Mouse (Mus musculus) embryonic facial prominence, embryonic 15.5 days (tissue): ENCODE measurements around the gene Pheta2. TPM values are rescaled to one million over a fixed set of nuclear protein-coding genes. Genes with fewer than 3 reads are reported as not detected.
"Not testable (repeated sequence)": the region's sequence is repeated elsewhere in the genome, so short reads cannot be mapped to it uniquely, and the experiment has no call there.

Experiments
- ATAC-seq: fragments of 200-750 bp; cut with Nextera tagmentation; 2 replicates; pipeline ENCODE4 v1.8.0; 2017; ENCODE audit warnings: low read depth, moderate TSS enrichment; ENCODE audit not compliant: insufficient number of reproducible peaks, low FRiP score, low TSS enrichment
- H3K27ac ChIP-seq: fragments of 300-500 bp; sonication (generic); replicated peaks from 2 replicates; pipeline ENCODE4 v1.5.1; 2015; ENCODE audit warnings: mild to moderate bottlenecking, inconsistent platforms
- H3K27me3 ChIP-seq: fragments of 300-500 bp; sonication (generic); 2 replicates; pipeline ENCODE4 v1.6.1; 2015; ENCODE audit warnings: inconsistent platforms
- H3K36me3 ChIP-seq: fragments of 300-500 bp; sonication (generic); 2 replicates; pipeline ENCODE4 v1.6.1; 2015; ENCODE audit warnings: mild to moderate bottlenecking, inconsistent platforms
- H3K4me1 ChIP-seq: fragments of 300-500 bp; sonication (generic); 2 replicates; pipeline ENCODE4 v1.6.1; 2015; ENCODE audit warnings: inconsistent platforms
- H3K4me2 ChIP-seq: fragments of 300-500 bp; sonication (generic); replicated peaks from 2 replicates; pipeline ENCODE4 v1.6.1; 2015; ENCODE audit warnings: mild to moderate bottlenecking, inconsistent platforms
- H3K4me3 ChIP-seq: fragments of 300-500 bp; sonication (generic); replicated peaks from 2 replicates; pipeline ENCODE4 v1.5.1; 2015; ENCODE audit warnings: mild to moderate bottlenecking, inconsistent platforms
- H3K9ac ChIP-seq: fragments of 300-500 bp; sonication (generic); 2 replicates; pipeline ENCODE4 v1.6.1; 2015; ENCODE audit warnings: inconsistent platforms
- H3K9me3 ChIP-seq: fragments of 300-500 bp; sonication (generic); replicated peaks from 2 replicates; pipeline ENCODE4 v1.6.1; 2016; ENCODE audit warnings: inconsistent platforms
- WGBS: fragments of 180-500 bp; shearing (Covaris S2); methylation state at CpG from one replicate; pipeline ENCODE4 v1.1.7; 2015; 5-methylcytosine and 5-hydroxymethylcytosine counted together
- polyA plus RNA-seq: library from polyadenylated mRNA; unstranded; fragments of >200 nt; fragmentation: Nextera tagmentation; extraction: Ambion mirVana; gene quantifications from 2 replicates; pipeline ENCODE4 v1.2.1, GENCODE M21; 2015

Pheta2 gene
- polyA plus RNA-seq, 1 experiment from 2014 or later: 23.8 TPM

DNA sequence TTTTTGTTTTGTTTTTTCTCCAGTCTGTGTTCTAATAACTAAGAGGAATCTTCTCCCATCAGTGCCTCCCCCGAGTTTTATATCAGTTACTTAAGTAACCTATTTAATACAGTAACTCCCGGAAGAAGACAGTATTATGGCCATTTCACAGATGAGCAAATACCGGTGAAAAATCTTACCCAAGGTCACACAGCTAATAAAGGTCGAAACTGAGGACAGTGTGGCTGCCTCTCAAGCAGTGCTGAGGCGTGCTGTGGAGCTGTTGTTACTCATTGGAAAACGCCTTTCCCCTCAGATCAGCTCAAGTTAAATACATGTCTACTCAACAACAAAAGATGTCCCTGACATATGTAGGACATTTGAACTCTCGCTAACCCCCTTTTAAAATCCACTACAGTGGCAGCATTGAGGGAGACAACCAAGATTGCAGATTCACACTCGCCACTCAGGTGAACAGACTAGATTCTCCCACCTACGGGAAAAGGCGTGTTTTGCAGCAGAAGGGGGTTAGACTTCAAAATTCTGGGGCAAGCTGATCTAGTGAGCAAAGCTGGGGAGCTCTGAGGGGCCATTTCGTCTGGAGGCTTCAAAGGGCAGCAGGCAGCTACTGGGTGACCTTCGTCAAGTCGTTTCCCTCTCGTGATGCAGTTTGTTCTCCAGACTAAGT is 14.5 kb downstream of the Pheta2 start:
- Histone ChIP-seq H3K4me2 (peak overlapping the region; percentile 86), H3K27me3 (no peaks in the 10 kb centered on the region), H3K36me3 (peaks cover 29% of the 10 kb centered on the region), H3K4me3 (peak overlapping the region; percentile 74), H3K9ac (peak overlapping the region; percentile 82), H3K9me3 (no peaks in the 10 kb centered on the region), H3K4me1 (peaks cover 23% of the 10 kb centered on the region), H3K27ac (peak overlapping the region; percentile 95; the same call in 1 of the 2 replicates)
- ATAC-seq: no peak
- WGBS: 23% methylated on average over 14 of the region's 14 CpGs

- Histone ChIP-seq H3K36me3 (peaks cover 24% of the 10 kb centered on the region), H3K4me2 (peak overlapping the region; percentile 86), H3K27ac (peak overlapping the region; percentile 95), H3K9me3 (no peaks in the 10 kb centered on the region), H3K27me3 (no peaks in the 10 kb centered on the region), H3K4me1 (peaks cover 28% of the 10 kb centered on the region), H3K4me3 (peak overlapping the region; percentile 74), H3K9ac (peak overlapping the region; percentile 82)
- WGBS: under 1% methylated on average over 23 of the region's 23 CpGs
- ATAC-seq: peak; percentile 13; the same call in 1 of the 2 replicates
Observed at GRCm38 (mm10) chr15:82353745-82354113, 15.0 kb downstream of the Pheta2 start.

- Histone ChIP-seq H3K4me2 (peak within 1 kb of the TSS; percentile 86), H3K9ac (peak within 1 kb of the TSS; percentile 82), H3K36me3 (peaks cover 18% of the 10 kb centered on the region), H3K27me3 (no peaks in the 10 kb centered on the region), H3K4me1 (peaks cover 31% of the 10 kb centered on the region), H3K27ac (peak within 1 kb of the TSS; percentile 95), H3K4me3 (peak within 1 kb of the TSS; percentile 74), H3K9me3 (no peaks in the 10 kb centered on the region)
- 1% methylated on average over 57 of the region's 57 CpGs for WGBS
- peak; percentile 99 for ATAC-seq
Observed at GRCm38 (mm10) chr15:82354126-82354945, 15.6 kb downstream of the Pheta2 start, which contains the start of gene Ndufa6. Gene Ndufa6, minus strand, starts transcription at chr15:82354322.

- Histone ChIP-seq H3K4me3 (no peak overlapping the region), H3K27me3 (no peaks in the 10 kb centered on the region), H3K9me3 (no peaks in the 10 kb centered on the region), H3K9ac (no peak overlapping the region), H3K36me3 (no peaks in the 10 kb centered on the region), H3K4me1 (peaks cover 12% of the 10 kb centered on the region; the same call in 1 of the 2 replicates), H3K4me2 (no peak overlapping the region), H3K27ac (peak overlapping the region; percentile 58)
- 51% methylated on average over 22 of the region's 22 CpGs for WGBS
- ATAC-seq: no peak
Observed at GRCm38 (mm10) chr15:82358431-82359260, 19.9 kb downstream of the Pheta2 start.

DNA sequence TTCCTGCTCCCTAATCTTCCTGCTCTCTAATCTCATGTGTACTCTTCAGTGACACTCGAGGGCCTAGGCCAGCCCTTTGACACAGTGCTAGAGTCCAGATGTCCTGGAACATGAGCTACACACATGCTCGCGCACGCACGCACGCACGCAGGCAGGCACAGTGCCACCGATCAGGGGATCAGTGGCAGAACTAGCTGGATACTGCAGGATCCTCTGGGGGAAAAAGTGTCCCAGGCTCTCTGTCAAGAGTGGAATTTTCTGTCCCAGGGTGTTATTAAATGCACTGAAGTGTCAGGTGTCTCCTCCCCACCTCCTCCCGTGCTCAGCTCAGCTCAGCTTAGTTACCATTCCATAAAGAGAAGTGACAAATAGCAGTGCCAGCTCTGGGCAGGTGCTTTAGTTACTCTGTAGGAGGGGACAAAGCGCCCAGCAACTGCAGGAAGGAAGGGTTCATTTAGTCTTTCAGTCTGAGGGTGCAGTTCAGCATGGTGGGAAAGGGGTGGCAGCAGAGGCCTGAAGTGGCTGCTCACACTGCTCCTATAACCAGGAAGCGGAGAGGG is 22.8 kb downstream of the Pheta2 start:
- Histone ChIP-seq H3K4me2 (no peak overlapping the region), H3K27ac (no peak overlapping the region), H3K9me3 (no peaks in the 10 kb centered on the region), H3K9ac (no peak overlapping the region), H3K27me3 (no peaks in the 10 kb centered on the region), H3K4me1 (peaks cover 8% of the 10 kb centered on the region; the same call in 1 of the 2 replicates), H3K4me3 (no peak overlapping the region), H3K36me3 (no peaks in the 10 kb centered on the region)
- ATAC-seq: peak; percentile 63; the same call in 1 of the 2 replicates
- 66% methylated on average over 11 of the region's 11 CpGs for WGBS

GRCm38 (mm10) chr15:82362234-82362633 is 23.5 kb downstream of the Pheta2 start:
- Histone ChIP-seq H3K36me3 (no peaks in the 10 kb centered on the region), H3K9me3 (no peaks in the 10 kb centered on the region), H3K4me2 (no peak overlapping the region), H3K27ac (no peak overlapping the region), H3K4me3 (no peak overlapping the region), H3K4me1 (peaks cover 8% of the 10 kb centered on the region; the same call in 1 of the 2 replicates), H3K27me3 (no peaks in the 10 kb centered on the region), H3K9ac (no peak overlapping the region)
- no peak for ATAC-seq
- WGBS: 86% methylated on average over 4 of the region's 4 CpGs

DNA sequence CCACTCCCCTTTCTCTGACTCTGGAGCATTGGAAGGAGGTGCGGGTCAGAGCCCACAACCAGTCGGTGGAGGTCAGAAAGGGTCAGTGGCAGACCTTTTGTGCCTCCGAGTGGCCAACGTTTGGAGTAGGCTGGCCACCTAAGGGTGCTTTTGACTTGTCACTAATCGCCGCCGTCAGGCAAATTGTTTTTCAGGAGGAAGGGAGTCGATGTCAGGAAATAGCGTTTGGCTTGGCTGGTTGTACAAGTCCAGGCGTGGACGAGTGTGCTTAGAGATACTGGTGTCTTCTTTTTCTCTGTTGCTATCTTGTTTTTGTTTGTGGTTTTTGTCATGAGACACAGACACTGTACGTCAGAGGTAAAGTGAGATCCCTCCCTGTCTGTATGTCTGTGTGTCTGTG is 25.1 kb downstream of the Pheta2 start:
- not testable (repeated sequence) for H3K4me3 ChIP-seq, ATAC-seq, H3K9me3 ChIP-seq, H3K4me2 ChIP-seq, H3K4me1 ChIP-seq, H3K27me3 ChIP-seq, H3K36me3 ChIP-seq, H3K27ac ChIP-seq, H3K9ac ChIP-seq
- 63% methylated on average over 9 of the region's 12 CpGs for WGBS

DNA sequence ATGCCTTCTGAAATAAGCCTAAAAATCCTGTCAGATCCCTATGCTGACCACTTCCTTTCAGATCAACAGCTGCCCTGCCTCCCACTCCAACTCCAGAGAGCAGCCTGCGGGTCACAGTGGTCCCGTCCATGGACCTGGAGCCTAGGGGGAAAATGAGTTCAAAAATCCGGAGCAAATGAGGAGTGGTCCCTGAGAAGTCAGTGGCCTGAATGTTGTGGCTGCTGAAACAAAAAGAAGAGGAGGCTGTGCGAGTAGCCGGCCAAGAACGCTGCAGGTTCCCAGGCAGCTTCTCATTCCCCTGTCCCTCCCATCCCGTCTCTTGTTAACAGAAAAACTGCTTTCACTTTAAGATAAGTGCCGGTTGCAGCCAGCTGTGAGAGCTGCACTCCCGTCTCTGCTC is 25.8 kb downstream of the Pheta2 start:
- H3K9ac ChIP-seq, H3K4me3 ChIP-seq, H3K36me3 ChIP-seq, H3K27ac ChIP-seq, H3K4me1 ChIP-seq, H3K4me2 ChIP-seq, H3K9me3 ChIP-seq, H3K27me3 ChIP-seq, ATAC-seq: not testable (repeated sequence)
- 19% methylated on average over 6 of the region's 9 CpGs for WGBS

- H3K9me3 ChIP-seq: no peaks in the 10 kb centered on the region
- H3K4me1 ChIP-seq: no peaks in the 10 kb centered on the region
- no peak overlapping the region for H3K27ac ChIP-seq
- no peak for ATAC-seq
- H3K36me3 ChIP-seq: no peaks in the 10 kb centered on the region
- H3K27me3 ChIP-seq: no peaks in the 10 kb centered on the region
- WGBS: 86% methylated on average over 4 of the region's 4 CpGs
- no peak overlapping the region for H3K4me3 ChIP-seq
- no peak overlapping the region for H3K9ac ChIP-seq
- H3K4me2 ChIP-seq: no peak overlapping the region
Observed at GRCm38 (mm10) chr15:82368146-82368545, 29.4 kb downstream of the Pheta2 start.

- H3K9me3 ChIP-seq: no peaks in the 10 kb centered on the region
- no peak overlapping the region for H3K9ac ChIP-seq
- H3K4me2 ChIP-seq: no peak overlapping the region
- H3K27me3 ChIP-seq: no peaks in the 10 kb centered on the region
- H3K4me1 ChIP-seq: no peaks in the 10 kb centered on the region
- H3K27ac ChIP-seq: no peak overlapping the region
- H3K36me3 ChIP-seq: no peaks in the 10 kb centered on the region
- ATAC-seq: no peak
- H3K4me3 ChIP-seq: no peak overlapping the region
- 77% methylated on average over 1 of the region's 1 CpGs for WGBS
Observed at GRCm38 (mm10) chr15:82368851-82369250, 30.1 kb downstream of the Pheta2 start.

GRCm38 (mm10) chr15:82372446-82372845 is 33.7 kb downstream of the Pheta2 start:
- no peak overlapping the region for H3K4me2 ChIP-seq
- H3K27me3 ChIP-seq: no peaks in the 10 kb centered on the region
- no peak overlapping the region for H3K9ac ChIP-seq
- WGBS: 86% methylated on average over 6 of the region's 6 CpGs
- peaks cover 10% of the 10 kb centered on the region for H3K4me1 ChIP-seq
- no peaks in the 10 kb centered on the region for H3K36me3 ChIP-seq
- no peak overlapping the region for H3K4me3 ChIP-seq
- no peak for ATAC-seq
- no peak overlapping the region for H3K27ac ChIP-seq
- H3K9me3 ChIP-seq: no peaks in the 10 kb centered on the region
